Mouse (Mus musculus): ENCODE results near the gene Fank1. TPM values are rescaled to one million over a fixed set of nuclear protein-coding genes. Genes with fewer than 3 reads are reported as not detected.

Fank1 gene
- polyA plus RNA-seq, 1 experiment: 0.09 TPM

GRCm38 (mm10) chr7:133848180-133848579 is 71.5 kb downstream of the Fank1 start:
- Histone ChIP-seq H3K27ac (ENCODE audit: insufficient read depth, low read depth, low read length) (no peak overlapping the region), H3K4me3 (ENCODE audit: insufficient read depth, low read depth, low read length) (no peak overlapping the region), H3K4me1 (ENCODE audit: control insufficient read depth, insufficient read depth, low read length) (no peaks in the 10 kb centered on the region), H3K36me3 (ENCODE audit: control insufficient read depth, insufficient read depth, low read length) (no peaks in the 10 kb centered on the region), H3K27me3 (replicated peaks; ENCODE audit: control insufficient read depth, insufficient read depth, low read length) (no peaks in the 10 kb centered on the region)
- no peak for TF ChIP-seq POLR2A (IDR thresholded peaks at IDR 0.05; ENCODE audit: low read depth, low read length)
- TF ChIP-seq CTCF (conservative IDR thresholded peaks at IDR 0.05; ENCODE audit: insufficient read depth, insufficient read length, low read depth, low read length): no peak
- no peak for DNase-seq
- WGBS: 86% methylated on average over 2 of the region's 2 CpGs

GRCm38 (mm10) chr7:133850735-133851134 is 74.1 kb downstream of the Fank1 start:
- DNase-seq: no peak
- Histone ChIP-seq H3K27me3 (replicated peaks; ENCODE audit: control insufficient read depth, insufficient read depth, low read length) (no peaks in the 10 kb centered on the region), H3K27ac (ENCODE audit: insufficient read depth, low read depth, low read length) (no peak overlapping the region), H3K4me3 (ENCODE audit: insufficient read depth, low read depth, low read length) (no peak overlapping the region), H3K4me1 (ENCODE audit: control insufficient read depth, insufficient read depth, low read length) (no peaks in the 10 kb centered on the region), H3K36me3 (ENCODE audit: control insufficient read depth, insufficient read depth, low read length) (no peaks in the 10 kb centered on the region)
- TF ChIP-seq CTCF (conservative IDR thresholded peaks at IDR 0.05; ENCODE audit: insufficient read depth, insufficient read length, low read depth, low read length) (0 out of 2 replicates have a peak, but pooled peaks have one; percentile 8), POLR2A (IDR thresholded peaks at IDR 0.05; ENCODE audit: low read depth, low read length) (no peak)

GRCm38 (mm10) chr7:133856278-133856677 is 79.6 kb downstream of the Fank1 start:
- H3K4me3 ChIP-seq (ENCODE audit: insufficient read depth, low read depth, low read length): no peak overlapping the region
- no peaks in the 10 kb centered on the region for H3K27me3 ChIP-seq (replicated peaks; ENCODE audit: control insufficient read depth, insufficient read depth, low read length)
- no peaks in the 10 kb centered on the region for H3K36me3 ChIP-seq (ENCODE audit: control insufficient read depth, insufficient read depth, low read length)
- H3K27ac ChIP-seq (ENCODE audit: insufficient read depth, low read depth, low read length): no peak overlapping the region
- DNase-seq: peak; percentile 78
- 17% methylated on average over 3 of the region's 3 CpGs for WGBS
- TF ChIP-seq CTCF (conservative IDR thresholded peaks at IDR 0.05; ENCODE audit: insufficient read depth, insufficient read length, low read depth, low read length) (peak; percentile 100), POLR2A (IDR thresholded peaks at IDR 0.05; ENCODE audit: low read depth, low read length) (no peak)
- H3K4me1 ChIP-seq (ENCODE audit: control insufficient read depth, insufficient read depth, low read length): no peaks in the 10 kb centered on the region

GRCm38 (mm10) chr7:133858506-133858905 is 81.8 kb downstream of the Fank1 start:
- DNase-seq: no peak
- Histone ChIP-seq H3K27me3 (replicated peaks; ENCODE audit: control insufficient read depth, insufficient read depth, low read length) (no peaks in the 10 kb centered on the region), H3K27ac (ENCODE audit: insufficient read depth, low read depth, low read length) (no peak overlapping the region), H3K4me3 (ENCODE audit: insufficient read depth, low read depth, low read length) (no peak overlapping the region), H3K36me3 (ENCODE audit: control insufficient read depth, insufficient read depth, low read length) (no peaks in the 10 kb centered on the region), H3K4me1 (ENCODE audit: control insufficient read depth, insufficient read depth, low read length) (no peaks in the 10 kb centered on the region)
- TF ChIP-seq POLR2A (IDR thresholded peaks at IDR 0.05; ENCODE audit: low read depth, low read length) (no peak), CTCF (conservative IDR thresholded peaks at IDR 0.05; ENCODE audit: insufficient read depth, insufficient read length, low read depth, low read length) (no peak)
- 95% methylated on average over 3 of the region's 3 CpGs for WGBS

GRCm38 (mm10) chr7:133859548-133859947 is 82.9 kb downstream of the Fank1 start:
- no peak for TF ChIP-seq POLR2A (IDR thresholded peaks at IDR 0.05; ENCODE audit: low read depth, low read length)
- no peak for TF ChIP-seq CTCF (conservative IDR thresholded peaks at IDR 0.05; ENCODE audit: insufficient read depth, insufficient read length, low read depth, low read length)
- H3K27me3 ChIP-seq (replicated peaks; ENCODE audit: control insufficient read depth, insufficient read depth, low read length): no peaks in the 10 kb centered on the region
- WGBS: 81% methylated on average over 4 of the region's 4 CpGs

GRCm38 (mm10) chr7:133862233-133862632 is 85.6 kb downstream of the Fank1 start:
- Histone ChIP-seq H3K4me3 (ENCODE audit: insufficient read depth, low read depth, low read length) (no peak overlapping the region), H3K27ac (ENCODE audit: insufficient read depth, low read depth, low read length) (no peak overlapping the region), H3K36me3 (ENCODE audit: control insufficient read depth, insufficient read depth, low read length) (no peaks in the 10 kb centered on the region), H3K4me1 (ENCODE audit: control insufficient read depth, insufficient read depth, low read length) (no peaks in the 10 kb centered on the region), H3K27me3 (replicated peaks; ENCODE audit: control insufficient read depth, insufficient read depth, low read length) (no peaks in the 10 kb centered on the region)
- no peak for TF ChIP-seq CTCF (conservative IDR thresholded peaks at IDR 0.05; ENCODE audit: insufficient read depth, insufficient read length, low read depth, low read length)
- TF ChIP-seq POLR2A (IDR thresholded peaks at IDR 0.05; ENCODE audit: low read depth, low read length): no peak
- 97% methylated on average over 6 of the region's 6 CpGs for WGBS
- DNase-seq: no peak

More at GRCm38 (mm10) chr7:133859548-133859947, 82.9 kb downstream of the Fank1 start:
- DNase-seq: no peak
- H3K4me1 ChIP-seq (ENCODE audit: control insufficient read depth, insufficient read depth, low read length): no peaks in the 10 kb centered on the region
- H3K4me3 ChIP-seq (ENCODE audit: insufficient read depth, low read depth, low read length): no peak overlapping the region
- no peak overlapping the region for H3K27ac ChIP-seq (ENCODE audit: insufficient read depth, low read depth, low read length)
- H3K36me3 ChIP-seq (ENCODE audit: control insufficient read depth, insufficient read depth, low read length): no peaks in the 10 kb centered on the region

- H3K36me3 ChIP-seq (ENCODE audit: control insufficient read depth, insufficient read depth, low read length): no peaks in the 10 kb centered on the region
- WGBS: 89% methylated on average over 5 of the region's 5 CpGs
- no peaks in the 10 kb centered on the region for H3K27me3 ChIP-seq (replicated peaks; ENCODE audit: control insufficient read depth, insufficient read depth, low read length)
- H3K4me1 ChIP-seq (ENCODE audit: control insufficient read depth, insufficient read depth, low read length): no peaks in the 10 kb centered on the region
- TF ChIP-seq POLR2A (IDR thresholded peaks at IDR 0.05; ENCODE audit: low read depth, low read length) (no peak), CTCF (conservative IDR thresholded peaks at IDR 0.05; ENCODE audit: insufficient read depth, insufficient read length, low read depth, low read length) (no peak)
- H3K27ac ChIP-seq (ENCODE audit: insufficient read depth, low read depth, low read length): no peak overlapping the region
- H3K4me3 ChIP-seq (ENCODE audit: insufficient read depth, low read depth, low read length): no peak overlapping the region
- DNase-seq: no peak
These were observed 86.1 kb downstream of the Fank1 start for GRCm38 (mm10) chr7:133862723-133863122.
